Mouse (Mus musculus) cerebellum, postnatal 25 days (tissue): ENCODE results near the gene Trpm2.
"Not testable (repeated sequence)": the region's sequence is repeated elsewhere in the genome, so short reads cannot be mapped to it uniquely, and the experiment has no call there.

ENCODE experiments used
- DNase-seq, 2 experiments: peaks; one replicate each; pipeline ENCODE4 v3.0.0; 2021; ENCODE audit warnings: mixed read lengths in 2 of 2

Gene Trpm2

DNA sequence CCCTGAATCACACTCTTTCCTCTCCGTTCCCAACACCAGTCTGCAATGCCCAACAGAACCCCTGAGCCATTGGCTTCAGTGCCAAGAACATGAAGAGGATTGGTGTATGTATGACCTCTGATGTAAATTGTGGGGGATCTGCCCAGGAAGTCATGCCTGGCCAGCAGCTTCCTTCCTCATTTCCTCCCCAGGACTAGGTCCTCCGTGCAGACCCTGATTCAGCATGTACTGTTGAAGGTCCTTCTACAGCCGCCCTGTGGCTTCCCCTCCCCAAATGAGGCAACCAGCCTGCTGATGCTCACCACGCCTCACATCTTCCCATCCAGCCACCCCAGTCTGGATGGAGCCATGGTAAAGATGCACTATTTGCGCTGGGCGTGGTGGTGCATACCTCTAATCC is at the start of gene Trpm2:
Gene Trpm2, minus strand, starts transcription at position 83 of the 400 bp plus-strand sequence.
- DNase-seq = no peak

DNA sequence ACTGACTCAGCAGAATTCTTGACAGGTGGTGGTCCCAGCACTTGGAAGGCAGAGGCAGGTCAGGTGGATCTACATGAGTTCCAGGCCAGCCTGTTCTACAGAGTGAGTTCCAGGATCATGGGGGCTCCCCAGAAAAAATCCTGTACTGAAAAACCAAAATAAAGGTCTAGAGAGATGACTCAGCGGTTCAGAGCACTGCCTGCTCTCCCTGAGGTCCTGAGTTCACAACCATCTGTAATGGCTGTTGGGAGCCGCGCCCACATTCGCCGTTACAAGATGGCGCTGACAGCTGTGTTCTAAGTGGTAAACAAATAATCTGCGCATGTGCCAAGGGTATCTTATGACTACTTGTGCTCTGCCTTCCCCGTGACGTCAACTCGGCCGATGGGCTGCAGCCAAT is 49.6 kb upstream of the Trpm2 start:
- DNase-seq = not testable (repeated sequence)

DNA sequence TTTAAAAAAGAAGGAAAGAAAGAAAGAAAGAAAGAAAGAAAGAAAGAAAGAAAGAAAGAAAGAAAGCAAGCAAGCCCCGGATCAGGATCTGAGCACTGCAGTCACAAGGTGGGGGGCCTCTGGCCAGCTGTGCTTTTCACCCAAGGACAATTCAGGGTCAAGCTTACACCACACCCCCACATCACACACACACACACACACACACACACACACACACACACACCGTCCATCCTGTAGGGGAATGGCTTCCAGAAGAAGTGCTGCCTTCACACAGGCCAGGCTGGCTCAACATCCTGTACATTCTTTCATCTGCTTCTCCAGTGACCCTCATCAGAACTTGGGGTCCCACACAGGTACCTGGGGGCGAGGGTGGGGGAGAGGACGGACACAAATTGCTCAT is 48.9 kb upstream of the Trpm2 start:
- no peak for DNase-seq

DNA sequence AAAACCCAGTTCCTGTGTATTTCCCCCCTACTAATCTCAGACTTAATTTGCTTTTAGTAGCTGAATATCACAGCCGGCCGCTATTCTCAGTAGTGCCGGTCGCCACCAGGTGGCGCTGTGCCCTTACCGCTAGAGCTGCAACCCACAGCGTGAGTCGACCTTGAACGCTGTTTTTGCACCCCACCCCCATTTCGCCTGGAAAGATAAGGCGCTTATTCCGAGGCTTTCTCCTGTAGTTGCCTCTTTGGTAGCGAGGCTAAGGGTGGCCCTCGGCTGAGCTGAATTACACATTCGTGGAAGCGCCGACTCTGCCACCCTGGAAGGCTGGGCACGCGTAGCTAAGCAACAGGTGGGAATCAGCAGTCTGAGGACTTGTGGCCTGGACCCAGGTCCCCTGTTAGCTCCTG is 48.4 kb upstream of the Trpm2 start:
- peak; percentile 84 to 91 for DNase-seq

DNA sequence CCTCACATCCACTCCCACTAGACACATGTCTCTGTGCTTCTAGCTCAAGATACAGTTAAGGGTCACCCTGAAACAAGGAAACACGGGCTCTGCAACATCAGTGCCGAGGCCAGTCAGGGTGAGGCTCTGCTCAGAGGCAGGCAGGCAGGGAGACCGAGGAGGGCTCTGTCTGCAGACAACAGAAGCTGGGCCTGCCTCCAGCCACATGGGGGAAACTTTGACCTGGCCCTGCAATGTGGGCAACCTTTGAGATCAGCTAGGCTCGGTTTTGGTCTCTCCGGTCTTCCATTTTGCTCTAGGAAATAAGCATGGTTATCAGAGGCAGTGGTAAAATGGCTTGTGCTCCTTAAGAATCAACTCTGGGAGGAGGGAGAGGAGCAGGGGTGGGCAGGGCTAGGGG is 46.0 kb upstream of the Trpm2 start:
- no peak for DNase-seq

DNA sequence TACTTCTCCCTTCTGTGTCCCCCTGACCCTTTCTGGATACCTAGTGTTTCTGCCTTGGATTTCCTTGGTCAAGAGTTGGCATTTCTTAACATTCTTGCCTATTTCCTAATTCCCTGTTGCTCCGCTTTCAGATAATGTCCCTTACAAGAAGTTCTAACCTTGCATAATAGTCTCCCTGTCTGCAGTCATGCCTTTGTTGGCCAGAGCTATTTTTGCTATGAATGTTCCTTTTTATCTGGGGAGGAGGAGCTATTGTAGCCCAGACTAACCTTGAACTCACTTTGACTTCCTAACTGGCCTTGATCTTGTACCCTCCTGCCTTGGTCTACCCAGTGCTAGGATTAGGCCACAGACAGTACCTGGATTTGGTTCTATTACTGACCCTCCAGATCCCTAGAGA is 45.1 kb upstream of the Trpm2 start:
- no peak for DNase-seq

DNA sequence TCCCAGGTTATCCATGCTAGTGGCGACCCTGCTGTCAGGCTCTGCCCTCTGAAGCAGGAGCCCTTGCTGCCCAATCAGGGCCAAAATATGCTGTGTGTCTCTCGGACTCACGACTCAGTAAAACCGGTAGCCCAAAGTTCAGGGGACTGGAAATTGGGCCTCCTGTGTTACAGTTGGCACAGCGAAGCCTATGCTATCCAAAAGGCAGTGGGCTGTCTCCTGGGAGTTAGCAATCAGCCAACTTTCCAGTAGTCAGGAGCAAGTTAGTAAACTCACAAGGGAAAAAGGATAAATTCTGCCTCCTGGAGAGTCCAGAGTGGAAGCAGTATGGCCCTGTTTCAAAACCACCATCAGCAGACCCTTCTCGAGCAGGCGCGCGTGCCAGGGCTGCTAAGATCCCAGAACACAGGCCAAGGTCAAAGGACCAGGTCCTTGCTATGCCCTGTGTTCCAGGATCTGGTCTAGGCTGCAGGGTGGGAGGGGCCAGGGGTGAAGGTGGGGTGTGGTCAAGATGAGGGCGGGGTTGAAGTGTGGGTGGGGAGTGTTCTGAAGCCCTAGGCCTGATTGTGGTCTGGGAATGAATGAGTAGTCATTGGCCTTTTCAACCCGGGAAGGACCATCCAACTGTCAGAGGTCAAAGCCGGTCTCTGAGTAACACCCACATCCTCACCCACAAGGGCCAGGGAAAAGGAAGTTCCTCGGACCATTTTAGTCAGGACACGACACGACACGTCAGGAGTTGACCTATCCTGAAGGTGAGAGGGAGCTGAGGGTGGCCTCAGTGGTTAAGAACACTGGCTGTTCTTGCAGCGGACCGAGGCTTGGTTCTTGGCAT is 42.5 kb upstream of the Trpm2 start:
- no peak for DNase-seq

DNA sequence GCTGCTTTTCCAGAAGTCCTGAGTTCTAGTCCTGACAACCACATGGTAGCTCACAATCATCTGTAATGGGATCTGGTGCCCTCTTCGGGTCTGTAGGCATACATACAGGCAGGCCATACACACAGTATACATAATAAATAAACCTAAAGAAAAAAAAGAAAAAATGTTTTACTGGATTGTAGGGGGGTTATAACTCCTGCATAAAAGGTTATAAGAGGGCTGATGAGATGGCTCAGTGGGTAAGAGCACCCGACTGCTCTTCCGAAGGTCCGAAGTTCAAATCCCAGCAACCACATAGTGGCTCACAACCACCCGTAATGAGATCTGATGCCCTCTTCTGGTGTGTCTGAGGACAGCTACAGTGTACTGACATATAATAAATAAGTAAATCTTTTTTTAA is 40.8 kb upstream of the Trpm2 start:
- DNase-seq = not testable (repeated sequence)

DNA sequence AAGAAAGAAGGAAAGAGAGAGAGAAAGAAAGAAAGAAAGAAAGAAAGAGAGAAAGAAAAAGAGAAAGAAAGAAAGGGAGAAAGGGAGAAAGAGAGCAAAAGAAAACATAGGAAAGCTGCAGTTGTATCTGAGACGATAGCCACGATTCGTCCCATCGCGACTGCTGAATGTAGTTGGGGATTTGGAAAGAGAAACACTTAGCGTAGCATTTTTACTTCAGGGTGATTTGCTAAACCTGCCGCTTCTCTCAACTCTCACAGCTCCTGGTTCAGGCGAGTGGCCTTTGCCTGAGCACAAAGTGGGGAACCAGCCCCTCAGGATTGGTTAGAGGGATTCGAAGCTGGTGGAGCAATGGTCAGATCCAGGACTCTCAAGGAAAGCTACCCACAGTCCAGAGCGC is 40.0 kb upstream of the Trpm2 start:
- no peak for DNase-seq

DNA sequence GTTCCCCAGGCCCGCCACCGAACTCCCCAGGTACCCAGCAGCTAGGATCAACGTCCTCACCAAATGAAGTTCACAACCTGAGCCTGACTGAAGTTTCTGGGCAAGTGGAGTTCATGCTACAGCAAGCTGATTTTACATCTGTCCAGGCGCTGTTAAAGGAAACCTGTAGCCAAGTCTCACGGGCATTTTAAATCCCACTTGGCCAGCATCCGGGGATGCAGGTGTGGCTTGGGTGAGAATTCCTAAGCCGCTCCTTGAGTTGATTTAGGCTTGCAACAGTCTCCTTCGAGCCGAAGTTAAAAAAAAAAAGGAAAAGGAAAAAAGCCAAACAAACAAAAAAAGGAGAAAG is 39.6 kb upstream of the Trpm2 start, which contains the start of gene Pfkl:
Gene Pfkl, minus strand, starts transcription at position 139 of the 349 bp plus-strand sequence.
- no peak for DNase-seq

DNA sequence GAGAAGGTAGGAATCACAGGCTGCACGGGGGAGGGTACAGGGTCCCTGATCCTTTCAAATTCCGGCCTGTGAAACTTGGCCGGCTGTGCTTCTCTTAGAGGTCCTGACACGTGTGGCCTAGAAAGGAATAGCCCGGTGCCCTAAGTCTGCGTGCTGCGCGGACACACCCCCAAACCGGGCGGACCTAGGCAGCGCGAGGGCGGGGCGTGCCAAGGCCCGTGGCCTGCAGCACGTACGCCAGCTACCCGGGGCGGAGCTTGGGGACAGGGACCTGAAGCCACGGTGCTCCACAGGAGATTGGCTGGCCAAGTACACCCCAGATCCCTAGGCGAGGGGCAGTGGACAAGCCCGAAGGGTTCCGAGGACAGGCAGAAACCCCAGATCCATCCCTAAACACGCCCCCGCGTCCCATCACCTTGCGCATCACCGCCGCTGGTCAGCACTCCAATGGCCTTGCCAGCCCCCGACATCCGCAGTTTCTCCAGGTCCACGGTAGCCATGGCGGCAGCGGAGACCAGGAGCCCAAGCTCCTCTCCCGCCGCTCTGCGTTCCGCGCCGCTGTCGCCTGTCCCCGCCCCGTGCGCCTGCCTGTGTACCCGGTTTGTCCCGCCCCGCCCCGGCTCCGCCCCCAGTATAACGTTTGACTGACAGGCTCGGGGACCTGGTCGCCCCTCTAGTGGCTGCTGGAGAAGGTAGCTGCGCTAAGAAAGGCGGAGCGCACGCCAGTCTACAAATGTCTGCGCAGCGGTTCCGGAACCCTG is 39.0 kb upstream of the Trpm2 start:
- peak; percentile 95 to 97 for DNase-seq

DNA sequence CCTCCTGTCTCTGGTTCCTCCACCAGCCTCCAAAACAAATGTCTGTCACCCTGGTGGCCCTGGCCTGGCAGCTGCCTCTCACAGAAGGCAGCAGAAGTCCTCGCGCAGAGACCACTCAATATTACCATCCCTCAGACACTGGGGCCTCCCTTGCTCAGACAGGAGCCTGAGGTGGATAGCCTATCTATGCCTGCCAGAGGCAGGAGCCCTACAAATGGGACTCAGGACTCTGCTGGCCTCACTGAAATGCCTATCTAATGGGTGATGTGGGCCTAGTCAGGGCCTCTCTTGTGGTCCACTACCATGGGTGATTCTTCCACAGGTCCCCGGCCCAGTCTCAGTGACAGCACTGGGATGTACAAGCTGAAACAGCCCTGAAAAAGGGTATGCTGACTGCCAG is 37.8 kb upstream of the Trpm2 start:
- no peak for DNase-seq

DNA sequence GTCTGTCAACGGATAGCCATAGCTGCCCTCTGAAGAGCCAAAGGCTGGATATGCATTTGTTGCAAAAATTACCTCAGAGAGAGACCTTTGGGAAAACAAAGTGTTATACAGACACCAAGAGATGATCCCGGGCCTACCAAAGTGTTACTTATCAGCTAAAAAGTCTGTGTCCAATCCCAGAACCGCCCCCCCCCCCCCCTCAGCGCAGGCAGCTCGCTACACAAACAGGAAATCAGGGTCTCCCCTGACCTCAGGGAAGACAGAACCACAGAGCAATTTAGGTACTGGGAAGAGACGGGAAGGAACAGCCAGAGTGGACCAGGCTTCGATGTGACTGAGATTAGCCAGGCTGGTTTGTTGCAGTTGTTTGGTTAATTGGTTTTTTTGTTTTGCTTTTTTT is 36.8 kb upstream of the Trpm2 start:
- DNase-seq = no peak

DNA sequence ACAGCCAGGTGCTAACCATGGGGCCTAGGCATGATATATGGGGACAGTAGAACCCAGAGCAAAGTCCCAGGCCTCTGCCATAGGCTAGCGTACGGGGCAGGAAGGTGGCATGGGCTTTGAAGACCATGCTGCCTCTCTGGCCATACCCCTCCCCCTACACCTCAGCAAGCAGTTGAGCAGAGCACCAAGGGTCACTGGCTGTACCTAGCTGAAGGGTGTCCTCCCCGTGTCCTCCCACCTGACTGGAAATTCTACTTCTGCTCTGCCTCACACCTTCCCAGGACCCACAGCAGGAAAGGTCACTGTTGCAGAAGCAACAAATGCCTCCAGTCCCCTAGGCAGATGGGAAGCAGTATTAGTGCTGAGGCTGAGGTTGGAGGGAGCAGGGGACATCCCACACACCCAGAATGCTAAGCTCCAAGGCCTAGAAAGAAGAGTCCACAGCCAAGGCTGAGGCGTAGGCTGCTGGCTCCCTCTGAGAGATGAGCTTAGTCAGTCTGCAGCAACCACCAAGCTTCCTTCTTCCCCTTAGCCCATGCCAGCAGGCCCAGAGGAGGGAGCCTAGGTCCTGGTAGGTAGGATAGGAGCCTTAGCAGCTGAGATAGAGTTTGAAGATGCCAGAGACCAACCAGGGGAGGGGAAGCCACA is 35.6 kb upstream of the Trpm2 start:
- no peak for DNase-seq

DNA sequence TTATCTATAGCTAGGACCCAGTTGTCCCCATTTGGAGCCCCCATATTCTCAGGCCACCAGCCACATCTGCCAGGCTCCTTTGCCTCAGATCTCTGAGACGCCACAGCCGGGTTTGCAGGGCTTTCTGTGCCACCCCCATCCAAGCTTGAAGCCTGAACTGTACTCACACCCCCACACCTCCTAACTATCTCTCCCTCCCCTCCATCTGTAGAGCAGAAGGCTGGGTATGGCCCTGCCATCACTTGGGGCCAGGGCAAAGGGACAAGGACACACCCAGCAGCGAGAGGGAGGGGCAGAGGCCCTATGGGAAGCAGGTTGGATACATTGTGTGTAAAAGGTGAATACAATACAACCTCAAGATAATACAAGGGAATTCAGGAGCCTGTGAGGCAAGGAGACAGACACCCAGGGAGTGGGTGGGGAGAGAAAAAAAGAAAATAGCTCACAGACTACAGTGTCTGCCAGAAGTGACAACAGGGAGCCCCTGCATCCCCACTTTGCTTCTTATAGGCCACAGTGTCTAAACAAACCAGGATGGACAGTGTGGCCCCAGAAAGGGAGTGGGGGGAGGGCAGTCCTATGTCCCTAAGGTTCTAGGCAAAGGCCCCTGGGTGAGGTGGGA is 34.2 kb upstream of the Trpm2 start:
- DNase-seq = no peak

DNA sequence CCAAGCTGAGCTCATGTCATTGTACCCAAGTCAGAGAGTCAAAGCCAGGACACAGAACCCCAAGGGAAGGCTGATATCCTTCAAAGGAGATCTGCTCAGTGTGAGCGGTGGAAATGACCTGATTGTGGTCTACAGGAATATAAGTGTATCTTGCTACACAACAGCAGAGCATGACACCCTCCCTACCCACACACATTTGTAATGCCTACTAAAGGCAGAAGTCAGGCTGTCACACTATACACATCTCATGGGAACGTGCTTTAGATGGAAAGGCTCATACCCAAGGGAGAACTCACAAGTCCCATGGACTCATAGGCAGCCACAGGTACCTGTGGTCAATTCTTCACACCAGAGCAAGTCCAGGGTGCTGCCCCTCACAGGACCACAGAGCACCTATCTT is 32.0 kb upstream of the Trpm2 start:
- no peak for DNase-seq

DNA sequence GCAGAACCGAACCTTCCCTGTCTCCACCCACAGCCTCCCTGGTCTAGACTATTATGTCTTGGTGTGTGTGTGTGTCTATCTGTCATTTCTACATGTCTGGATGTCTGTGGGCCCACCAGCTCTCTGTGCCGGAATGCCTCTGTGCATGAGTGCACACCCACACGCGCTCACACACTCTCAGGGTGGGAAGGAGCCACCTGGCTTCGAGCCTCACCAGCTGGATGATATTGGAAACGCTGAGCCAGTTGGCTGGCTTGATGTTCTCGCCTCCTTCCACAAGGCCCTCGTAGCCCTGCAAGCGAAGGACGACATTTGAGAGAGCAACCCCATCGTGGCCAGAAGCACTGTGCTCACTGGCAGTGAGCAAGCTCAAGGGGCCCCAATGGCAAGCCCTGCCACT is 31.4 kb upstream of the Trpm2 start:
- DNase-seq = no peak

DNA sequence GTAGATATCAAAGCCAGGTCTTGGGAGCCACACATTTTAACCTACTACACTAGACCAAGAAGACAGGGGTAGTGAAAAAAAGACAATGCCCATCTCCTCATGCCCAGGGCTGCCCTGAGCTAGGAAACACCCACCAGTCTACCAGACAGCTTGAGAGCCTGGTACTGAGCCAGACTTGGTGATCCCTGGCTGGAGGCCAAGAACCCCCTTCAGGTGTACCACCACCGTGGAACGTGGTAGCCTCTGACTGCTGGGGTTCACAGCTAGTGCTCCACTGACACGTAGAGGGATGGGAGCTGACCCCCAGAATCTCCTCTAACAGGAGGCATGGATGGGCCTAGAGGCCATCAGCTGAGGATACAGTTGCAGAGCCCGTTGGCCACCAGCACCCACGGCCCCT is 29.8 kb upstream of the Trpm2 start:
- no peak for DNase-seq

DNA sequence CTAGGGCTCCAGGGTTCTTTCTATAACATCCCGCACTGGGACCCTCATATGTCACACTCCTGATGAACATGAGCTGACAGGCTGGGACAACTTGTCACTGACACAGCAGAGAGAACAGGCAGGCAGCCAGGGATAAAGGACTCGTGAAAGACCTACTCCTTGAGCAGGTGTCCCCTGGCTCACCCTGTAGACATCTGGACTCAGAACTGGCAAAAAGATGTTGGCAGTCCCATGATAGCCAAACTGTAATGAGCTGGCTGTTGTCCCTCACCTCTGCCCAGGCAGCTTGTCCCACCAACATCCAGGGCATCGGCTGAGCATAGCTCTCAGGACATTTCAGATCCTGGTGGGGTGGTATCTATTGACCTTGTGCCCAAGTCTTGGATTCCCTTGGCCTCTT is 25.3 kb upstream of the Trpm2 start:
- no peak for DNase-seq

DNA sequence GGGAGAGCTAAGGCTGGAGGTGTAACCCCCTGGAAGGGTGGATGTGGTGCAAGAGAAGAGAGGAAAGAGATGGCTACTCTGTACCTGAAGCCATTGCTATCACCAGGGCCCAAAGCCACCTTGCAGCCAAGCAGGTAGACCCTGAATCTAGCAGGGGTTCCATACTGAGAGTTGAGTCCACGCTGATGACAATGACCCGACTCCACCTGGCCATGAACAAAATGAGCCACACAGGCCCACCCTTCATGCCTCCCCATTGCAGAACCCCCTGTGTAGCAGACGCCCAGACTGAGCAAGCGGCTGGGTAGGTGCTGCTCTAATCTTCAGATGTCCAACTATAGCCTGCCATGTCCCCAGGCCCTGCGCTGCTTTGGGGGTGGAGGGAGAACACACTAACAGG is 15.4 kb upstream of the Trpm2 start:
- no peak for DNase-seq

DNA sequence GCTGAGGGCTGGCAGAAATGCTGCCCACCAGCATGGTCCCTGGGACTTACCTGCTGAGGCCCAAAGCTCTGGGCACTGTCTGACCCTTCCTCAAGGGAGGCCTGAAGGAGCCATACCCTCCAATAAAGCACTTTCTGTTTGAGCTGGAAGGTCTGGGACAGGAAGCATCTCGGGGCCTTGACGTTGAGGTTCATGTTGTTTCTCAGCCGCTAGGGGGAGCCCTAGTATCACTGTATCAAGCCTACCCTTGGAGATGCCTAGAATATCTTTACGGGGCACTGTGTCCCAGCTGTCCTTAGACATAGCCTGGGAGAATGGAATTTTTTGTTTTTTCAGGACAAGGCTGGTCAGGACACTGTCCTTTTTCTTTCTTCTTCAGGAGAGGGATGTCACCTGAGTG is 14.3 kb upstream of the Trpm2 start:
- peak; percentile 69 to 83 for DNase-seq

DNA sequence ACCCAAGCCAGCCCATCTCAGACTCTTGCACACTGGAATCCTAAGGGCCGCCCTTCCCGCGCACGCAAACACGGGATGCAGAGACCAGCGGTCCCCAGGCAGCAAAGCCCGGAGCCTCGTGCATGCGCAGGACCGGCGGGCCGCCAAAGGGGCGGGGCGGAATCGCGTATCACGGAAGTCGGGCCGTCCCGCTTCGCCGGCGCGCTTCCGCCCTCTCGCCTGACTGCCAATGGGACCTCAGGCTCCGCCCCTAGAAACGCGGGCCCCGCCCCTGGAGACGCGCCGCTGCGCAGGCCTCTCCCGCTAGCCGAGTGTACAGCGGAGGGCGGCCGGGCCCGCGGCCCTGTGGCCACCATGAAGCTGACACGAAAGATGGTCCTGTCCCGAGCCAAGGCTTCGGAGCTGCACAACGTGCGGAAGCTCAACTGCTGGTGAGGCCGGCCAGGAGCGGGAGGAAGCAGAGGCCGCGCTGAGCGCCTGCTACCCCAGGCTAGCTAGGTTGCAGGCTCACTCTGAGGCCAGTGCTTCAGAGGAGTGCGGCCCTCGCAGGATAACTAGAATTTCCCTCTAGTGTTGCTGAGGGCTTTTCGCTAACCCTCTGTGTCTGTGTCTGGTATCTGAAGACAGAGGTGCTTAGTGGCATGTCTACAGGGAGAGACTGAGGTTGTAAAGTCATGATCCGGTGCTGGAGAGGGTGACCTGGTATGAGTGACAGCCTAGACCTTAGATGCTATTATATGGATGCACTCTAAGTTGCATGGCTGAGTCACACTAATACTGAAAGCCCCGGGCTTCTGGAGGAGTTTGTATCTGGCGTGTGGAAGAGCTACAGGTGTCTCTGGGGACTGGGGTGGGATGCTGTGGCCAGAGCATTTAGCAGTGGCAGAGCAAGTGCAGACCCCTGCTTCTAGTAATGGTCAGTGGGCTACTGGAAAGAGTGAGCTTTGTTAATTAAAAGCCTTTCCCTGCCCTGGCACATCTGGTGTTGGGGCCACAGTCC is 8.3 kb upstream of the Trpm2 start, which contains the start of gene 1810043G02Rik:
Gene 1810043G02Rik, plus strand, starts transcription at position 174 of the 1,000 bp plus-strand sequence.
- DNase-seq = peak; percentile 100
